Mouse (Mus musculus) MEL (cell line): ENCODE measurements around the gene Timm17a. TPM values are rescaled to one million over a fixed set of nuclear protein-coding genes. Genes with fewer than 3 reads are reported as not detected.

ENCODE experiments used
- DNase-seq: peaks from one replicate; pipeline ENCODE4 v3.0.0; 2011; ENCODE audit warnings: low read depth, low spot score
- H3K27ac ChIP-seq: 2 replicates; pipeline ENCODE4 v1.5.1; 2012; ENCODE audit warnings: low read depth, mild to moderate bottlenecking, control low read depth, low read length, moderate library complexity; ENCODE audit not compliant: control insufficient read depth
- H3K27me3 ChIP-seq, 2 experiments: fragments of 150-350 bp in 1 of 2; sonication (generic) in 1 of 2; 2 replicates each; pipeline ENCODE4 v1.6.1; 2012; ENCODE audit warnings: low read length in 2 of 2, mild to moderate bottlenecking in 2 of 2, improper control_type of control experiment in 1 of 2, moderate library complexity in 1 of 2; ENCODE audit not compliant: insufficient read depth in 2 of 2, control insufficient read depth in 1 of 2
- H3K36me3 ChIP-seq, 2 experiments: 2 replicates each; pipeline ENCODE4 v1.6.1; 2012 to 2014; ENCODE audit warnings: low read length in 2 of 2, improper control_type of control experiment in 1 of 2, inconsistent platforms in 1 of 2, mild to moderate bottlenecking in 1 of 2; ENCODE audit not compliant: insufficient read depth in 2 of 2, control insufficient read depth in 1 of 2
- H3K4me1 ChIP-seq, 2 experiments: fragments of 150-350 bp in 1 of 2; sonication (generic) in 1 of 2; 2 replicates each; pipeline ENCODE4 v1.6.1; 2012; ENCODE audit warnings: low read length in 2 of 2, improper control_type of control experiment in 1 of 2, mild to moderate bottlenecking in 1 of 2; ENCODE audit not compliant: insufficient read depth in 2 of 2, control insufficient read depth in 1 of 2
- H3K4me3 ChIP-seq, 2 experiments: fragments of 150-350 bp in 1 of 2; sonication (generic) in 1 of 2; 2 replicates each; pipeline ENCODE4 v1.5.1; 2012; ENCODE audit warnings: low read depth in 2 of 2, low read length in 2 of 2, mild to moderate bottlenecking in 2 of 2, moderate library complexity in 2 of 2, control low read depth in 1 of 2, improper control_type of control experiment in 1 of 2; ENCODE audit not compliant: control insufficient read depth in 1 of 2, insufficient read depth in 1 of 2
- H3K79me2 ChIP-seq: 2 replicates; pipeline ENCODE4 v1.6.1; 2012; ENCODE audit warnings: mild to moderate bottlenecking, low read length, moderate library complexity; ENCODE audit not compliant: control insufficient read depth, poor library complexity, insufficient read depth
- H3K9ac ChIP-seq: 2 replicates; pipeline ENCODE4 v1.6.1; 2012; ENCODE audit warnings: low read depth, mild to moderate bottlenecking, control low read depth, low read length, moderate library complexity; ENCODE audit not compliant: control insufficient read depth, poor library complexity, severe bottlenecking
- H3K9me3 ChIP-seq: fragments of 150-350 bp; sonication (generic); replicated peaks from 2 replicates; pipeline ENCODE4 v1.6.1; 2012; ENCODE audit warnings: mild to moderate bottlenecking, low read length, improper control_type of control experiment, moderate library complexity; ENCODE audit not compliant: insufficient read depth
- CHD1 ChIP-seq: IDR thresholded peaks from 2 replicates; pipeline ENCODE4 v1.6.1; 2012; ENCODE audit warnings: low read depth, mild to moderate bottlenecking, inconsistent platforms, low read length, improper control_type of control experiment
- CHD2 ChIP-seq: IDR thresholded peaks from 2 replicates; pipeline ENCODE4 v1.6.1; 2011; ENCODE audit warnings: low read length, improper control_type of control experiment
- CTCF ChIP-seq, 3 experiments: IDR thresholded peaks in 2 of 3; conservative IDR thresholded peaks in 1 of 3; 2 replicates each; pipeline ENCODE4 v1.5.1; 2011 to 2012; ENCODE audit warnings: low read length in 3 of 3, low read depth in 2 of 3, mild to moderate bottlenecking in 2 of 3, improper control_type of control experiment in 1 of 3, inconsistent platforms in 1 of 3, mixed read lengths in 1 of 3, moderate library complexity in 1 of 3; ENCODE audit not compliant: control insufficient read depth in 1 of 3, insufficient read depth in 1 of 3, poor library complexity in 1 of 3, severe bottlenecking in 1 of 3
- E2F4 ChIP-seq: IDR thresholded peaks from 2 replicates; pipeline ENCODE4 v1.6.1; 2011; ENCODE audit warnings: low read depth, low read length, improper control_type of control experiment, borderline replicate concordance
- ELF1 ChIP-seq: IDR thresholded peaks from 2 replicates; pipeline ENCODE4 v1.6.1; 2014; ENCODE audit warnings: low read depth, mild to moderate bottlenecking, inconsistent platforms, low read length, improper control_type of control experiment, moderate library complexity
- EP300 ChIP-seq, 2 experiments: IDR thresholded peaks; 2 replicates each; pipeline ENCODE4 v1.6.1; 2011; ENCODE audit warnings: improper control_type of control experiment in 2 of 2, low read length in 2 of 2, low read depth in 1 of 2, mild to moderate bottlenecking in 1 of 2
- ETS1 ChIP-seq: IDR thresholded peaks from 2 replicates; pipeline ENCODE4 v1.6.1; 2012; ENCODE audit warnings: low read depth, mild to moderate bottlenecking, inconsistent platforms, low read length, improper control_type of control experiment, moderate library complexity
- GATA1 ChIP-seq: IDR thresholded peaks from 2 replicates; pipeline ENCODE4 v1.6.1; 2011; ENCODE audit warnings: low read depth, low read length, improper control_type of control experiment
- MAZ ChIP-seq: IDR thresholded peaks from 2 replicates; pipeline ENCODE4 v1.6.1; 2012; ENCODE audit warnings: low read depth, mild to moderate bottlenecking, inconsistent platforms, low read length, improper control_type of control experiment
- MXI1 ChIP-seq: IDR thresholded peaks from 2 replicates; pipeline ENCODE4 v1.6.1; 2011; ENCODE audit warnings: mild to moderate bottlenecking, low read depth, low read length, improper control_type of control experiment
- NELFE ChIP-seq: IDR thresholded peaks from 2 replicates; pipeline ENCODE4 v1.6.1; 2011; ENCODE audit warnings: low read depth, low read length, improper control_type of control experiment
- NRF1 ChIP-seq: IDR thresholded peaks from 2 replicates; pipeline ENCODE4 v1.6.1; 2014; ENCODE audit warnings: low read depth, mild to moderate bottlenecking, inconsistent platforms, low read length, improper control_type of control experiment, moderate library complexity; ENCODE audit not compliant: poor library complexity, insufficient read depth, severe bottlenecking
- POLR2A ChIP-seq, 2 experiments: IDR thresholded peaks; 2 replicates each; pipeline ENCODE4 v1.6.1; 2011 to 2012; ENCODE audit warnings: low read length in 2 of 2, mild to moderate bottlenecking in 2 of 2, control low read depth in 1 of 2, improper control_type of control experiment in 1 of 2, low read depth in 1 of 2, moderate library complexity in 1 of 2; ENCODE audit not compliant: control insufficient read depth in 1 of 2, insufficient read depth in 1 of 2, poor library complexity in 1 of 2
- POLR2AphosphoS2 ChIP-seq: IDR thresholded peaks from 2 replicates; pipeline ENCODE4 v1.6.1; 2011; ENCODE audit warnings: low read length, improper control_type of control experiment
- RAD21 ChIP-seq: IDR thresholded peaks from 2 replicates; pipeline ENCODE4 v1.6.1; 2011; ENCODE audit warnings: mild to moderate bottlenecking, low read depth, low read length, improper control_type of control experiment
- RCOR1 ChIP-seq: IDR thresholded peaks from 2 replicates; pipeline ENCODE4 v1.6.1; 2012; ENCODE audit warnings: low read depth, mild to moderate bottlenecking, inconsistent platforms, low read length, improper control_type of control experiment
- SIN3A ChIP-seq: IDR thresholded peaks from 2 replicates; pipeline ENCODE4 v1.6.1; 2012; ENCODE audit warnings: low read length, improper control_type of control experiment, inconsistent platforms
- SMC3 ChIP-seq: IDR thresholded peaks from 2 replicates; pipeline ENCODE4 v1.6.1; 2011; ENCODE audit warnings: low read depth, low read length, improper control_type of control experiment
- TBP ChIP-seq: IDR thresholded peaks from 2 replicates; pipeline ENCODE4 v1.8.0; 2011; ENCODE audit warnings: low read depth, low read length, improper control_type of control experiment
- UBTF ChIP-seq: IDR thresholded peaks from 2 replicates; pipeline ENCODE4 v1.6.1; 2012; ENCODE audit warnings: low read depth, mild to moderate bottlenecking, inconsistent platforms, low read length, improper control_type of control experiment, moderate library complexity, borderline replicate concordance; ENCODE audit not compliant: insufficient read depth
- USF1 ChIP-seq: IDR thresholded peaks from 2 replicates; pipeline ENCODE4 v1.6.1; 2014; ENCODE audit warnings: low read depth, mild to moderate bottlenecking, inconsistent platforms, low read length, improper control_type of control experiment, moderate library complexity
- USF2 ChIP-seq, 2 experiments: IDR thresholded peaks; 2 replicates each; pipeline ENCODE4 v1.6.1; 2011 to 2012; ENCODE audit warnings: improper control_type of control experiment in 2 of 2, low read length in 2 of 2, borderline replicate concordance in 1 of 2, inconsistent platforms in 1 of 2, low read depth in 1 of 2, mild to moderate bottlenecking in 1 of 2; ENCODE audit not compliant: insufficient read depth in 1 of 2
- ZC3H11A ChIP-seq: IDR thresholded peaks from 2 replicates; pipeline ENCODE4 v1.6.1; 2012; ENCODE audit warnings: low read depth, mild to moderate bottlenecking, inconsistent platforms, low read length, improper control_type of control experiment
- ZMIZ1 ChIP-seq: IDR thresholded peaks from 2 replicates; pipeline ENCODE4 v1.6.1; 2012; ENCODE audit warnings: low read depth, mild to moderate bottlenecking, inconsistent platforms, low read length, improper control_type of control experiment, moderate library complexity
- ZNF384 ChIP-seq: IDR thresholded peaks from 2 replicates; pipeline ENCODE4 v1.6.1; 2012; ENCODE audit warnings: low read depth, mild to moderate bottlenecking, inconsistent platforms, low read length, improper control_type of control experiment
- polyA plus RNA-seq, 2 experiments: library from polyadenylated mRNA; stranded (reverse) in 1 of 2; unstranded in 1 of 2; fragments of >175 nt in 1 of 2; fragments of >200 nt in 1 of 2; gene quantifications; 2 replicates each; pipeline versions ENCODE4 v1.2.1 to v1.2.4; 2012; ENCODE audit warnings: low replicate concordance in 2 of 2, low read depth in 1 of 2; ENCODE audit not compliant: insufficient read length in 2 of 2, insufficient read depth in 1 of 2, missing spikeins in 1 of 2
- total RNA-seq: library from RNA; depleted of rRNA; stranded (reverse); fragments of 300-350 nt; gene quantifications from 2 replicates; pipeline ENCODE4 v1.2.3, GENCODE M21; 2012

Timm17a gene
- total and polyA plus RNA-seq, 3 experiments = 177 to 315 TPM; not detected in 1

DNA sequence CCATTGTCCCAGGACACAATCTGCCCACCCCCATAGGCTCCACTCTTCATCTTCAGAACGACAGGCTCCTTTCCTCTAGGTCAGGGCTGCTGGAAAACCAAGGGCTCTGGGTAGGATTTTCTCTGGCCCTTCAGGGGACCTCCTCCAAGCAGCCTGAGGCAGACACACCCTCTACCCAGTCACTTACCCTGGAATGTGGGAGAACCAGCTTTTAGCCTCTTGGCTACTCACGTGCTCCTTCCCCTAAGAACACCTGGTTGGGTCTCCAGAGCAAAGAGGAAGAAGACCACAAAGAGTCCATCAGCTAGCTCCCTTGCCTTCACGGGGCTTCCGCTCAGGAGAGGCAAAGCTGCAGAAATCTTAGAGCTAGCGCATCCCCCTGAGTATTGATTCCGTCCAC lies 52.6 kb downstream of the Timm17a start:
- no peak for TF ChIP-seq ZMIZ1
- no peak for TF ChIP-seq UBTF
- no peak for TF ChIP-seq CHD2
- no peak for TF ChIP-seq POLR2AphosphoS2
- no peak for TF ChIP-seq GATA1
- no peak for TF ChIP-seq CHD1
- TF ChIP-seq NELFE = no peak
- TF ChIP-seq USF2 (IDR thresholded peaks at IDR 0.05; ENCODE audit: borderline replicate concordance in 1 of 2, insufficient read depth in 1 of 2, low read depth in 1 of 2, low read length in 2 of 2) = no peak
- TF ChIP-seq MXI1 = no peak
- no peak for TF ChIP-seq RCOR1
- no peak for TF ChIP-seq ELF1
- no peak overlapping the region for H3K4me3 ChIP-seq
- H3K36me3 ChIP-seq = no peaks in the 10 kb centered on the region; a peak in 1 of 4 replicates
- no peak for DNase-seq
- no peak overlapping the region for H3K27ac ChIP-seq
- no peak overlapping the region for H3K9ac ChIP-seq
- no peaks in the 10 kb centered on the region for H3K79me2 ChIP-seq
- no peaks in the 10 kb centered on the region for H3K9me3 ChIP-seq
- no peaks in the 10 kb centered on the region for H3K4me1 ChIP-seq
- no peaks in the 10 kb centered on the region for H3K27me3 ChIP-seq

DNA sequence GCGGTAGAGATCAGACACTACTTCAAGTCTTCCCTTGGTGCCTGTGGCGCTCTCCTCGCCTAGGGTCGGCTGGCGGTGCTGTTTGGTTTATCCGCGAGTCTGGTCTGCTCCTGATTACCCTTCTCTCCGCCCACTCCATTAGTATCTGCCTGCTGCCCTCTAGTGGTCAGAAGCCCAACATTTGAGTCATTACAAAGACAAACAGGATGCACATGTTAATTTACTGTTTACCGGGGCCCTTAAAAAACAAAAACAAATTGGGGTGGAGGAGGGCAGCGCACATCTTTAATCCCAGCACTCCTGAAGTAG lies 54.5 kb downstream of the Timm17a start:
- Histone ChIP-seq H3K9ac (no peak overlapping the region), H3K9me3 (no peaks in the 10 kb centered on the region), H3K36me3 (no peaks in the 10 kb centered on the region; a peak in 1 of 4 replicates), H3K79me2 (no peaks in the 10 kb centered on the region), H3K27me3 (no peaks in the 10 kb centered on the region), H3K27ac (no peak overlapping the region), H3K4me1 (no peaks in the 10 kb centered on the region), H3K4me3 (no peak overlapping the region)
- peak; percentile 87 for DNase-seq
- TF ChIP-seq USF1 (no peak), ETS1 (no peak), CTCF (IDR thresholded peaks at IDR 0.05 in 2 of 3, conservative IDR thresholded peaks at IDR 0.05 in 1 of 3; ENCODE audit: control insufficient read depth in 1 of 3, insufficient read depth in 1 of 3, low read depth in 2 of 3, low read length in 3 of 3, poor library complexity in 1 of 3, severe bottlenecking in 1 of 3) (peak; percentile 46 to 68 (median 52)), TBP (peak; percentile 47; the same call in 1 of the 2 replicates), MAZ (no peak), SMC3 (peak; percentile 77), UBTF (no peak), MXI1 (0 out of 2 replicates have a peak, but pooled peaks have one; percentile 19), POLR2A (IDR thresholded peaks at IDR 0.05; ENCODE audit: control insufficient read depth in 1 of 2, insufficient read depth in 1 of 2, low read depth in 1 of 2, low read length in 2 of 2, poor library complexity in 1 of 2) (no peak), USF2 (IDR thresholded peaks at IDR 0.05; ENCODE audit: borderline replicate concordance in 1 of 2, insufficient read depth in 1 of 2, low read depth in 1 of 2, low read length in 2 of 2) (no peak), ZC3H11A (peak; percentile 77), NELFE (no peak), NRF1 (no peak), RAD21 (peak; percentile 71), ZMIZ1 (no peak), E2F4 (no peak), POLR2AphosphoS2 (no peak), ZNF384 (peak; percentile 90), ELF1 (no peak), SIN3A (peak; percentile 27; the same call in 1 of the 2 replicates), EP300 (IDR thresholded peaks at IDR 0.05; ENCODE audit: low read depth in 1 of 2, low read length in 2 of 2) (no peak)
